Mouse (Mus musculus) 3134 (cell line): ENCODE measurements at regions not wholly inside any gene's neighbourhood (a gene's known extent, or its start where the extent isn't known, plus 50 kb on each side); places are given as distances from the start of the nearest gene placed in this dataset.

ENCODE experiments used
- DNase-seq: peaks from one replicate; pipeline ENCODE4 v3.0.0-alpha.2; 2011; ENCODE audit warnings: low spot score; ENCODE audit not compliant: insufficient read length; ENCODE audit errors: extremely low read depth

- DNase-seq: no peak
Observed at GRCm38 (mm10) chr9:14204817-14205216, 70.0 kb upstream of the Sesn3 start.

GRCm38 (mm10) chr9:14206838-14207560, 67.9 kb upstream of the Sesn3 start:
- DNase-seq: no peak

GRCm38 (mm10) chr9:14207561-14207936, 67.3 kb upstream of the Sesn3 start:
- DNase-seq: no peak

DNA sequence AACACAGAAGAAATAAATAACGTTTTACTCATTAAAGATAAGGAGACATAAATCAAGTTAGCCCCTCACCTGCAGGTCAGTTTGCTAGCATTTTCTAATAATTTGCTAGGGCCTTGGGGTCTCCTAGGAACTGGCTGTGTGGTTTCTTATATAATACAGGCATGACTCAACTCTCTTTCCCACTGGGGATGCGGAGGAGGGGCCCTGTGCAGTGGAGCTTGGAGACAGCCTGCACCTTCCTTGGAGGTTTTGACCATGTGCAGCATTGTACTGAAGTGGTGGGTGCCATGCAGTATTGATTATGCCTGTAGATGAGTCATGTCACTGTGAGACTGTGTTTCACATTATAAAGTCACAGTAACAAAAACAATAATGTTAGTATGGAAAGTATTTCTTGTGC, 61.6 kb upstream of the Sesn3 start:
- no peak for DNase-seq

DNA sequence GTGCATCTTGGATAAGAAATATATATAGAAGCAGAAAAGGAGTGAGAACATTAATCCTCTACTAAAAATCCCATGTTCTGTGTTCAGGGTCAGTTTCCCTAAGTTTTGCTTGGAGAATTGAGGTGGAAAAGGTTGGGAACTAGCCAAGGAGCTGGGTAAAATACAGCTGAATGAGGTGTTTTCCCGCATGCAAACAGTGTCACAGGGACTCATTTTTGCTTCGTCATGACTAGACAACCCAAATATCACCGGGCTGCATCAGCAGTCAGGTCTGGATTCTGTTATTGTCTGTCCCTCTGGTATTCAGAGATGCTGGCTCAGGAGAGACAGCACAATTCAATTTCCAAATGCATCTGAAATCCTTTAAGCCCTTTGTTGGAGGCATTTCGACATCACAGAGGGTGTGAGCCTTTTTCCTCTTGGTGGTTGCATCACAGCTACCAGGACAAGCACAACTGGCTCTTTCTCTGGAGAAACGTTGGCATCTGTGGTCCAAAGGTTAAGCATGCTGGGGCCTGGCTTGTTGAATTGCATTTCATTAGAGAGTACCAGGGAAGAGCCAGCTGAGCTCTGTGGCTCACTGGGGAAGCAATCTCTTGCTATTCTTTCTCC, 59.6 kb upstream of the Sesn3 start:
- DNase-seq: no peak

DNA sequence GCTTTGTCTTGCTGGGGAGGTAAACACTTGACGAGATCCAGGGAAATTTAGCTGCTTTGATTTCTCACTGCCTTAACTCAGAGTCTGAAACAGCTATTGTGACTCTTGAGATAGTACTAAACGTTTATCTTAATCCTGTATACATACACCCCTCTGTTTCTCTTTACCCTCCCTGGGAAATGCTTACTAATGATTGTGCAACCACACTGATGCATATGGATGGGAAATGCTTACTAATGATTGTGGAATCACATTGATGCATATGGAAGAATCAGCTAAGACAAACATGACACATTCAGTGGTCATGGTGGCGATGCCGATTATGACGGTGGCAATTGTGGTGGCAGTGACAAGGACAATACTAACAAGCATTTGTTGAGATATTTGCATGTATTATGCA, 58.9 kb upstream of the Sesn3 start:
- no peak for DNase-seq

DNA sequence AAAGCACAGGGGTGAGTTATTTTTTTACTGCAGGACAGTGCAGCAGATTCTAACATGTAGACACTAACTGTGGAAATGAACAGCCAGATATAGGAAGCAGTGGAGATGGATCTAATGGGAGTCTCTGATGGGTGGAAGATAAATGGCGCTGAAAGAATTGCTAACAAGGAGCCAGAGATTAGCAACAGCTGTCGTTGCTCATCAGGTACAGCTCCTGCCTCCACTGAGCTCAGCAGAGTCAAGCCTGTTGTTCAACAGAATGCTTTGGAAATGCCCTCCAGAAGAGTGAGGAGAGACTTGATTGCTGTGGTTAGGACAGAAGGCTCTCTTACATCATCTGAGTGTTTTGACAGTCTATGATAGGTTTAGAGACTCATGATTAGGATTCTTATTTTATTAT, 51.9 kb upstream of the Sesn3 start:
- DNase-seq: no peak
